Mouse (Mus musculus) hindbrain, embryonic 14.5 days (tissue): ENCODE data around the gene Rps6kc1. TPM values are rescaled to one million over a fixed set of nuclear protein-coding genes. Genes with fewer than 3 reads are reported as not detected.
"Not testable (repeated sequence)": the region's sequence is repeated elsewhere in the genome, so short reads cannot be mapped to it uniquely, and the experiment has no call there.

ENCODE experiments used
- ATAC-seq: fragments of 200-750 bp; cut with Nextera tagmentation; 2 replicates; pipeline ENCODE4 v1.8.0; 2017; ENCODE audit warnings: moderate number of reproducible peaks, mild to moderate bottlenecking, moderate TSS enrichment, moderate library complexity; ENCODE audit not compliant: low FRiP score
- DNase-seq: peaks from one replicate; pipeline ENCODE4 v3.0.0-alpha.2; 2015; ENCODE audit warnings: low spot score
- H3K27ac ChIP-seq: fragments of 300-500 bp; sonication (generic); 2 replicates; pipeline ENCODE4 v1.5.1; 2014; ENCODE audit warnings: mild to moderate bottlenecking, moderate library complexity
- H3K27me3 ChIP-seq: fragments of 300-500 bp; sonication (generic); 2 replicates; pipeline ENCODE4 v1.6.1; 2014; ENCODE audit warnings: mild to moderate bottlenecking, low read length, mixed read lengths; ENCODE audit not compliant: control insufficient read depth, insufficient read depth
- H3K36me3 ChIP-seq: fragments of 300-500 bp; sonication (generic); replicated peaks from 2 replicates; pipeline ENCODE4 v1.6.1; 2014; ENCODE audit not compliant: control insufficient read depth, insufficient read depth
- H3K4me1 ChIP-seq: fragments of 300-500 bp; sonication (generic); replicated peaks from 2 replicates; pipeline ENCODE4 v1.6.1; 2014; ENCODE audit warnings: antibody characterized with exemption, low read length, mixed read lengths; ENCODE audit not compliant: control insufficient read depth, insufficient read depth
- H3K4me2 ChIP-seq: fragments of 300-500 bp; sonication (generic); replicated peaks from 2 replicates; pipeline ENCODE4 v1.6.1; 2014; ENCODE audit warnings: mild to moderate bottlenecking, moderate library complexity
- H3K4me3 ChIP-seq: fragments of 300-500 bp; sonication (generic); replicated peaks from 2 replicates; pipeline ENCODE4 v1.5.1; 2014; ENCODE audit warnings: mild to moderate bottlenecking, low read length
- H3K9ac ChIP-seq: fragments of 300-500 bp; sonication (generic); 2 replicates; pipeline ENCODE4 v1.6.1; 2014
- H3K9me3 ChIP-seq: fragments of 300-500 bp; sonication (generic); 2 replicates; pipeline ENCODE4 v1.6.1; 2016; ENCODE audit warnings: low read length; ENCODE audit not compliant: control insufficient read depth
- WGBS: fragments of 180-500 bp; shearing (Covaris S2); extraction: QIAGEN DNeasy Blood & Tissue Kit; methylation state at CpG from one replicate; pipeline ENCODE4 v1.1.7; 2014; 5-methylcytosine and 5-hydroxymethylcytosine counted together
- polyA plus RNA-seq: library from polyadenylated mRNA; unstranded; fragments of >200 nt; fragmentation: Nextera tagmentation; extraction: Ambion mirVana; gene quantifications from 2 replicates; pipeline ENCODE4 v1.2.1, GENCODE M21; 2014

The Rps6kc1 gene
- polyA plus RNA-seq, 1 experiment from 2014 or later: 27.7 TPM

DNA sequence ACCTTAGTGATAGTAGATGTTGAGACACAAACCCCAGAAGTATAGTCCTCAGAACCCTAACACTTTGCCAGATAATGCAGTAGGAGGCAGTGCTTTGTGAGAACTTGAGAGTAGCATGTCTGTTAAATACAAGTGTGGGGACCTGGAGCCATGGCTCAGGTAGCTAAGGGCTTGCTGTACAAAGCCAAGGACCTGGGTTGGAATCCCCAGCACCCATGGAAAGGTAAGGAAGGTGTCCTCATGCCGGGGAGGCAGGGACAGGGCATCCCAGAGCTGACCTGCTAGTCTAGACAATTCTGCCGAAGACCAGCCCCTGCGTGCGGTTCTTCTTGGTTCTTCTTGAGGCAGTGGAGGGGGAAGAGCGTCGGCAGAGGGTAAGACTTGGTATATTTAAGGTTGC lies 18.6 kb upstream of the Rps6kc1 start:
- 87% methylated on average over 6 of the region's 6 CpGs for WGBS
- Histone ChIP-seq H3K4me1 (peaks cover 17% of the 10 kb centered on the region), H3K9me3 (no peaks in the 10 kb centered on the region), H3K27ac (no peak overlapping the region), H3K27me3 (no peaks in the 10 kb centered on the region), H3K36me3 (peaks cover 28% of the 10 kb centered on the region), H3K4me2 (no peak overlapping the region), H3K9ac (no peak overlapping the region), H3K4me3 (no peak overlapping the region)
- no peak for ATAC-seq
- DNase-seq: no peak

GRCm38 (mm10) chr1:190929010-190929695 lies 17.6 kb upstream of the Rps6kc1 start:
- peaks cover 17% of the 10 kb centered on the region for H3K4me1 ChIP-seq
- H3K36me3 ChIP-seq: peaks cover 18% of the 10 kb centered on the region
- peak overlapping the region; percentile 97 for H3K27ac ChIP-seq
- peak overlapping the region; percentile 77 for H3K4me2 ChIP-seq
- H3K9me3 ChIP-seq: no peaks in the 10 kb centered on the region
- no peaks in the 10 kb centered on the region for H3K27me3 ChIP-seq
- ATAC-seq (no peak; the same call in 1 of the 2 replicates), DNase-seq (peak; percentile 48)
- 9% methylated on average over 26 of the region's 27 CpGs for WGBS
- H3K4me3 ChIP-seq: peak overlapping the region; percentile 81
- H3K9ac ChIP-seq: peak overlapping the region; percentile 75

DNA sequence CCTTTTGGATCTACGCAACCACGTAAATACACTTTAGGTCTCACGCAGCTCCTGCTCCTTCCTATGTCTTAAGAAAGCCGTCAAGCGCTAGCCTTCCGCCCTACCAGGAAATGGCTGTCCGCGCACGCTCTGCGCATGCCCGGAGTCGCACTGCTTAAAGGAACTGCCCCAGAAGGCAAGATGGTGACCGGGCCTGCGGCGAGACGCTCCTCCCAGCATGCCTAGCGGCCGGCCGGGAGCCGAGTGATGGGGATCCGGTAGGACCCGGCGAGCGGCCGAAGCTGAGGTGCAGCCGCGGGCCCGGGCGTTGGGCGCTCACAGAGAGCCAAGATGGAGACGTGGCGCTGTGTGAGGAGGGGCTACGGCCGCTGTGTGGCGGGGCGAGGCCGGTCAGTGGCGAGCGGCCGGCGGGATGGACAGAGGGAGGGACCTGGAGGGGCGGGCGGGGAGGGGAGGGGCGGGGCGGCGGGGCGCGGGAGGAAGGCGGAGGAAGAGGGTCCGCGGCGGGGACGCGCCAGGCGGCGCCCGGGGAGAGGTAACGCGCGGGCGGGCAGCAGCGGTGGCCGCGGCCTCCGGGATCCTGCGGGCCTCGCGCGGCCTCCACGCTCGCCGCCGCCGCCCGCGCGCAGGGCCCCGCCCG lies 16.9 kb upstream of the Rps6kc1 start:
- no peaks in the 10 kb centered on the region for H3K9me3 ChIP-seq
- H3K9ac ChIP-seq: peak overlapping the region; percentile 75
- peak overlapping the region; percentile 81 for H3K4me3 ChIP-seq
- H3K27ac ChIP-seq: peak overlapping the region; percentile 97
- H3K4me2 ChIP-seq: peak overlapping the region; percentile 77
- H3K27me3 ChIP-seq: no peaks in the 10 kb centered on the region
- WGBS: under 1% methylated on average over 68 of the region's 79 CpGs
- ATAC-seq (peak; percentile 97), DNase-seq (peak; percentile 98)
- H3K36me3 ChIP-seq: peaks cover 12% of the 10 kb centered on the region
- H3K4me1 ChIP-seq: peaks cover 17% of the 10 kb centered on the region

- peak overlapping the region; percentile 75 for H3K9ac ChIP-seq
- no peaks in the 10 kb centered on the region for H3K9me3 ChIP-seq
- ATAC-seq (peak; percentile 15), DNase-seq (no peak)
- peaks cover 17% of the 10 kb centered on the region for H3K4me1 ChIP-seq
- peak overlapping the region; percentile 97 for H3K27ac ChIP-seq
- H3K4me3 ChIP-seq: peak overlapping the region; percentile 81
- no peaks in the 10 kb centered on the region for H3K27me3 ChIP-seq
- H3K4me2 ChIP-seq: peak overlapping the region; percentile 77
- WGBS: 21% methylated on average over 16 of the region's 16 CpGs
- H3K36me3 ChIP-seq: peaks cover 8% of the 10 kb centered on the region
Measured at GRCm38 (mm10) chr1:190927751-190928369, 16.3 kb upstream of the Rps6kc1 start.

- peak overlapping the region; percentile 77 for H3K4me2 ChIP-seq
Measured at GRCm38 (mm10) chr1:190927311-190927710, 15.7 kb upstream of the Rps6kc1 start.

DNA sequence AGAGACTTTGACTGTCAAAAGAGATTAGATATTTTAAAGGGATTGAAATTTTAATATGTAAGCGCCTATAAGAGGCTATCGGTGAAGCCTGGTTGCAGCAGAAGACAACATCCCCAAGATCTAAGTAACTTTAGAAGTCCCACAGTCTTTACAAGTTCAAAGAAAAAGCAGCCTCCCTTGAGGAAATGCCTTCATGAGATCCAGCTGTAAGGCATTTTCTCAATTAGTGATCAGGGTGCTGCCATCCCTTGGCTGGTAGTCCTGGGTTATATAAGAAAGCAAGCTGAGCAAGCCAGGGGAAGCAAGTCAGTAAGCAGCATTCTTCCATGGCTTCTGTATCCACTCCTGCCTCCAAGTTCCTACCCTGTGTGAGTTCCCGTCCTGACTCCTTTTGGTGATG lies 13.2 kb upstream of the Rps6kc1 start, which contains the start of gene Angel2:
Angel2 (plus strand) TSS at position 301 of the 400 bp plus-strand sequence.
- not testable (repeated sequence) for H3K4me2 ChIP-seq
- WGBS: 90% methylated on average over 3 of the region's 3 CpGs

More at GRCm38 (mm10) chr1:190927311-190927710, 15.7 kb upstream of the Rps6kc1 start:
- WGBS: 93% methylated on average over 3 of the region's 3 CpGs
- Histone ChIP-seq H3K4me1 (peaks cover 17% of the 10 kb centered on the region), H3K27ac (no peak overlapping the region), H3K36me3 (peaks cover 3% of the 10 kb centered on the region; the same call in 1 of the 2 replicates), H3K9ac (no peak overlapping the region), H3K27me3 (no peaks in the 10 kb centered on the region), H3K9me3 (no peaks in the 10 kb centered on the region), H3K4me3 (peak overlapping the region; percentile 81)
- no peak for DNase-seq
- ATAC-seq: no peak

DNA sequence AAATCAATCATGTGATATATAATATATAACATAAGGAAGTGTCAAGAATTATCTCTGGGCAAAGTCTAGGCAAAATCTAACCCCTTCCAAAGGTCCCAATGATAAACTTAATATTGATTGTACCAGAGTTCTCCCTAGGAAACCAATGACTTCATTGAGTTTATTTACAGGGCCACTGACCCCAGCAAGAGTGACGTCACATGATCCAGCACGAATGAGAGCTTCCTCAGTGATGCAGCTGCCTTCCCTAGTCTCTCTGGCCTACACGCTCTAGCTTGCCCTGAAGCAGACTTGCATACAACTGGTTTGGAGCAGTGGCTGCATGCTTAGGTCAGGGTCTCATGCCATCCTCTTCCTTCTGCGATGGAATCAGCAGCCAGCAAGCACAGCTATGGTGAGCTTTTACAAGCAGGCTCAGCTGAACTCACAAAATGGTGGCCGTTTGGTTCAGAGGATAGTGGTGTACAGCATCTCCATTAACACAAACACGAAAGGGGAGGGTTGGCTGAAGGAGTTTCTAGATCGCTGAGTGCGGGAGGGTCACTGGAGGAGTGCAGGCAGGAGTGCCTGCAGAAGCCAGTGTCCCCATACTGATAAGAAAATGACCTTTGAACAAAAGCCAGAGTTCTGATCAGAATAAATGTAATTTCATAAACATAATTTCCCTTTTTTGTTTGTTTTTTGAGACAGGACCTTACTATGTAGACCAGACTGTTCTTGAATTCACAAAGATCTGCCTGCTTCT lies 8.3 kb upstream of the Rps6kc1 start:
- no peaks in the 10 kb centered on the region for H3K4me1 ChIP-seq

More for the DNA sequence above, 13.2 kb upstream of the Rps6kc1 start, which contains the start of gene Angel2:
- not testable (repeated sequence) for H3K9ac ChIP-seq, H3K36me3 ChIP-seq, DNase-seq, ATAC-seq, H3K27ac ChIP-seq, H3K27me3 ChIP-seq, H3K4me3 ChIP-seq, H3K9me3 ChIP-seq
- H3K4me1 ChIP-seq: peaks cover 17% of the 10 kb centered on the region

DNA sequence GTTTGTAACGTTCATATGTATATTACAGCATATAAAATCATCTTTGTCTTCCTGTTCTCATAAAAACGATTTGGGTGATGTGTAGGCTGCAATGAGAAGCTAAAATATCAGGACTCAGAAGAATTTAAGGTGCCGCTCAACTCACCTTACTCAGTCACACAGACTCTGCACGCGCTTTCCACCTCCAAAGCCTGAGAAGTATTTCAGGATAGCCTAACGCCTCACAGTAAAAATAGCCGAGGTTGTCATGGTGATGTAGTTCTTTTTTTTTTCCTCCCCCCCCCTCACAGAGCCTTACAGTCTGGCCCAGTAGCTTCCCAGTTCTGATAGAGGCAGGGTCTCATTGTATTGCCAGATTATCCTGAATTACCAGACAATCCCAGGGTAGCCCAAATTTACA lies 7.4 kb upstream of the Rps6kc1 start:
- Histone ChIP-seq H3K36me3 (no peaks in the 10 kb centered on the region), H3K4me2 (no peak overlapping the region), H3K27ac (no peak overlapping the region), H3K4me1 (no peaks in the 10 kb centered on the region), H3K4me3 (no peak overlapping the region), H3K9ac (no peak overlapping the region), H3K9me3 (no peaks in the 10 kb centered on the region), H3K27me3 (no peaks in the 10 kb centered on the region)
- no peak for DNase-seq
- 75% methylated on average over 7 of the region's 7 CpGs for WGBS
- no peak for ATAC-seq

More for the DNA sequence above, 8.3 kb upstream of the Rps6kc1 start:
- no peaks in the 10 kb centered on the region for H3K36me3 ChIP-seq
- WGBS: 78% methylated on average over 8 of the region's 8 CpGs
- H3K9ac ChIP-seq: no peak overlapping the region
- H3K27ac ChIP-seq: no peak overlapping the region
- DNase-seq (no peak), ATAC-seq (no peak)
- H3K4me2 ChIP-seq: no peak overlapping the region
- H3K9me3 ChIP-seq: no peaks in the 10 kb centered on the region
- H3K4me3 ChIP-seq: no peak overlapping the region
- no peaks in the 10 kb centered on the region for H3K27me3 ChIP-seq
